Mouse (Mus musculus) Patski (cell line): ENCODE results near the gene Ldb1. TPM values are rescaled to one million over a fixed set of nuclear protein-coding genes. Genes with fewer than 3 reads are reported as not detected.

Experiments used
- ATAC-seq: fragments of 100-300 bp; one replicate; pipeline ENCODE4 v1.8.0; 2021
- CTCF ChIA-PET: fragments of 350-600 bp; sonication (Branson Sonifier 250); formaldehyde crosslinking; loops from one replicate; lab custom pipeline; 2022; ENCODE audit warnings: inconsistent platforms; lab: Charles Lee
- POLR2A ChIA-PET: fragments of 350-600 bp; sonication (Branson Sonifier 250); formaldehyde crosslinking; loops from one replicate; lab custom pipeline; 2022; ENCODE audit warnings: antibody characterized with exemption, inconsistent platforms; lab: Charles Lee
- DNase-seq: peaks from one replicate; pipeline ENCODE4 v3.0.0-alpha.2; 2011; ENCODE audit warnings: low read depth, low spot score
- H3K27me3 ChIP-seq: fragments of 371-371 bp; one replicate; pipeline ENCODE4 v1.5.1; 2021
- CTCF ChIP-seq: fragments of 100-300 bp; IDR thresholded peaks from one replicate; pipeline ENCODE4 v1.5.1; 2021
- in situ Hi-C: fragments of 300-500 bp; cut with MboI; formaldehyde crosslinking; loops from 3 replicates; pipeline ENCODE4 v1.11.1; 2018; ENCODE audit warnings: low pct_unique_long_range_greater_than_20kb, mixed read lengths
- polyA plus RNA-seq: library from polyadenylated mRNA; unstranded; gene quantifications from one replicate; pipeline ENCODE4 v1.2.3, GENCODE M21; 2021

The Ldb1 gene
- polyA plus RNA-seq, 1 experiment from 2014 or later, result 169 TPM

DNA sequence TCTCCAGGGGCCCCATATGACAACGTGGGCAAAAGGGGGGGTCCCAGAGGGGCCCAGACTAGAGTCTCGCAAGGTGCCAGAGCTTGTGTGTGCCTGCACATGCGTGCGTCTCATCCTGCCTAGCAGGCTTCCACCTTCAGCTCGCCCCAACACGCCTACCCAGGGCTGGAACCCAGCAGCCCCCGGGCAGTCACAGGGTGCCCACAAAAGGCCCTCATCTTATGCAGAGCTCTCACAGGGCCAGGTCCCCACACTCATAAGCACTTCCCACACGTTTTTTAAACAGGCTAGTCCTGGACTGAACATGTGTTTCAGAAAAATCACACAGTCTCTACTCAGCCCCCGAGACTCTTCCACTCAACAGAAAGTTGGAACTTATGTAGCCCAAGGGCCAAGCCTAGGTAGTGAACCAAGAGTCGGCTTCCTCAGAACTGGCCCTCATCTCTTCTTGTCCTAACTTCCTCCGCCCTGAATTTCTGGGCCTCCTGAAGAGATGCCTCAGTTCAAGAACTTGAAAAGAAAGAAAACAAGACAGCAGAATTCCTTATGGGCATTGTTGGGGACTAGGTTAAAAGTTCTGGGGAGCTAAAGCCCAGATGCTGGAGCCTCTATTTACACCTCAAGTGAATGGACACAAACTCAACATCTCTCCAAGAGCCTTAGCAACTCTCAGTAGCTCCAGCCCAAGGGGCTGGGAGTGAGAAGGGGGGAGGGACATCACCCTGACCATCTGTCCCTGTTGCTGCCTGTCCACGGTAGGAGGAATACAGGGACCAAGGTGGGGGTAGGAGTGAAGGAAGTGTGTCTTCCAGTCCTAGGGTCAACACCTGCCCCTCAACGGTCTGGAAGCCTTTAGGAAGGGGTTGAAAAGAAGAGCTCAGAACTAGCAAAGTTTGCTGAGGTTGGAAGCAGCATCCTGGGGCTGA, 6.8 kb downstream of the Ldb1 start:
- H3K27me3 ChIP-seq, result no peaks in the 10 kb centered on the region
- ChIA-PET CTCF (interaction anchor here (1.0 to 1.8 kb wide), 3 partner anchors 9 to 24 kb away, joined by 3 to 5 read pairs (median 3); no protein-coding TSS in a partner anchor), POLR2A (interaction anchor here (1.0 to 1.5 kb wide), 4 partner anchors 12 to 35 kb away, joined by 3 to 4 read pairs (median 3); partner anchors contain the start of gene Hps6)
- in situ Hi-C loops, result no loop called here
- no peak for ATAC-seq
- TF ChIP-seq CTCF, result no peak
- no peak for DNase-seq

GRCm38 (mm10) chr19:46037243-46037924, 7.6 kb downstream of the Ldb1 start:
- POLR2A ChIA-PET, result interaction anchor here (1.4 to 1.5 kb wide), 2 partner anchors 8 to 11 kb away, joined by 4 to 5 read pairs; partner anchors contain the start of gene Ldb1
- CTCF ChIA-PET, result interaction anchor here (1.2 to 2.0 kb wide), 3 partner anchors 10 to 157 kb away, joined by 3 to 8 read pairs (median 3); no protein-coding TSS in a partner anchor
- ATAC-seq (no peak), DNase-seq (no peak)
- no peaks in the 10 kb centered on the region for H3K27me3 ChIP-seq
- in situ Hi-C loops, result no loop called here
- TF ChIP-seq CTCF, result no peak

DNA sequence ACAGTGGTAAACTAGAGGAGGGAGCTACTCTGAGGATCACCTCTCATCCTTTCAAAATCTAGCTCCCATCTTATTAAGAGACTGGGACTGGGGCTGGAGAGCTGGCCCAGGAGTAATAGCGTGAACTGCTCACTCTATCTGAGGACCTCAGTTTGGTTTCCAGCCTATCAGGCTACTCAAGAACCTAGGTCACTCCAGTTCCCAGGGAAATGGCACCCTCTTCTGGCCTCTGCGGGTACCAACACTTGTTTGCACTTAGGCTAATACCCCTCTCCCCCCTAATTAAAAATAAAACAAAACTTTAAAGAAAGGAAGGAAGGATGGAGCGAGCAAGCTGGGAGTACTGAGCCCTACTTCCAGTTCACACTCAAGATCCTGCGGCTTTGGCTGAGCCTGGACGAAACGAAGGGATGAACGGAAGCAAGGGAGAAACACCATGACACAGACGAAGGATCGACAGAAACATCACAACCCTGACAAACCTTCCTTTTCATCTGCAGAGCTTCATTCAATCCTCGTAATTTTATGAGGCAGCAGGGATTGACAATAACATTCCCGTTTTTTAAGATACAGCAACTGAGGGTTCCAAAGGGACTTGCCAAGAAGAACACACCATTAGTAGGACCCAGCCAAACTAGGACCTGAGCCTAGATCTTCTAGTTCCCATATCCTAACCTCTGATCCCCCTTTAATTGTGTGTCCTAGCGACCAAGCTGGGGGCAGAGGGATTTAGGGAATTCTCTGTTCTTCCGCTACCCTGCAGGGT, 8.4 kb downstream of the Ldb1 start:
- in situ Hi-C loops, result no loop called here
- ChIA-PET POLR2A (interaction anchor here (1.4 kb wide), 1 partner anchor 9 kb away, joined by 5 read pairs; the partner anchor contains the start of gene Ldb1), CTCF (interaction anchor here (1.2 to 2.0 kb wide), 3 partner anchors 9 to 157 kb away, joined by 3 to 8 read pairs (median 3); no protein-coding TSS in a partner anchor)
- no peak for DNase-seq
- ATAC-seq, result no peak
- no peaks in the 10 kb centered on the region for H3K27me3 ChIP-seq
- TF ChIP-seq CTCF, result no peak

DNA sequence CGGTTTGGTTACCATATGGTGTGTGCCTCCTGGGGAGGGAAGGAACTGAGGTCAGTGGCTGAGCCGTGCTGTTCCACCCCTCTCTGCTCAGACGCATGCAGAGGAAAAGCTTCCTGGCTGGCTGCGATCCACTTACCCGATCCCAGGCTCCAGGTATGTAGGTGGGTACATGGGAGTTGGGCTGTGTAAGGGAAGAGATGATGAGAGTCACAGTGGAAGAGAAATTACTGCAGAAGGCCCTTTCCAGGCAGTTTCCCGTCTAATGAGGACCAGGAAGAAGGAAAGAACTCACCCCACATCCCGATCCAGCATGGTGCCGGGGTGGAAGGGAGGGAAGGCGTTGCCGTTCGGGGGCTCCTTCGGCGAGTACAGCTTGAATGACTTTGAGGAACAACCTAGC, 9.0 kb downstream of the Ldb1 start:
- ATAC-seq (no peak), DNase-seq (no peak)
- CTCF ChIA-PET, result interaction anchor here (1.2 to 2.0 kb wide), 3 partner anchors 8 to 156 kb away, joined by 3 to 8 read pairs (median 3); no protein-coding TSS in a partner anchor
- H3K27me3 ChIP-seq, result no peaks in the 10 kb centered on the region
- POLR2A ChIA-PET, result no interaction called here
- in situ Hi-C loops, result no loop called here
- no peak for TF ChIP-seq CTCF

DNA sequence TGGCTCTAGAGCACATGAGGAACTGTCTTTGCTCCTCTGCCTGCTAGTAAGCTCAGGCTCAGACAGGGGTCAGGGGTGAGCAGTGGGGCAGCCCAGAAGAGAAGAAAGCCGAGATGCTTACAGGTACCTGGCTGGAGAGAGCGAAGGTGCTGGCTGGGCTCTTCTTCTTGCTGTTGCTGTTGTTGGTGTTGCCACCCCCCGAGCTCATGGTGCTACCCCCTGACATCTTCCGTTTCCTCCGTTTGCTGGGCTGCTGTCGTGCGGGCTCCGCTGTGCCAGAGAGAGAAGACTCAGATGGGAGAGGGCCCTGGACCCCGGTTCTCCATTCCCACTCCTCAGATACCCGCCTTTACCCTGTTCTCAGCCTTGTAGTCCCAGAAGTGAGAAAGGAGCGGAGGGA, 11.1 kb downstream of the Ldb1 start:
- TF ChIP-seq CTCF, result no peak
- in situ Hi-C loops, result no loop called here
- DNase-seq (no peak), ATAC-seq (no peak)
- POLR2A ChIA-PET, result no interaction called here
- CTCF ChIA-PET, result interaction anchor here (1.4 kb wide), 1 partner anchor 20 kb away, joined by 4 read pairs; no protein-coding TSS in a partner anchor
- H3K27me3 ChIP-seq, result no peaks in the 10 kb centered on the region

DNA sequence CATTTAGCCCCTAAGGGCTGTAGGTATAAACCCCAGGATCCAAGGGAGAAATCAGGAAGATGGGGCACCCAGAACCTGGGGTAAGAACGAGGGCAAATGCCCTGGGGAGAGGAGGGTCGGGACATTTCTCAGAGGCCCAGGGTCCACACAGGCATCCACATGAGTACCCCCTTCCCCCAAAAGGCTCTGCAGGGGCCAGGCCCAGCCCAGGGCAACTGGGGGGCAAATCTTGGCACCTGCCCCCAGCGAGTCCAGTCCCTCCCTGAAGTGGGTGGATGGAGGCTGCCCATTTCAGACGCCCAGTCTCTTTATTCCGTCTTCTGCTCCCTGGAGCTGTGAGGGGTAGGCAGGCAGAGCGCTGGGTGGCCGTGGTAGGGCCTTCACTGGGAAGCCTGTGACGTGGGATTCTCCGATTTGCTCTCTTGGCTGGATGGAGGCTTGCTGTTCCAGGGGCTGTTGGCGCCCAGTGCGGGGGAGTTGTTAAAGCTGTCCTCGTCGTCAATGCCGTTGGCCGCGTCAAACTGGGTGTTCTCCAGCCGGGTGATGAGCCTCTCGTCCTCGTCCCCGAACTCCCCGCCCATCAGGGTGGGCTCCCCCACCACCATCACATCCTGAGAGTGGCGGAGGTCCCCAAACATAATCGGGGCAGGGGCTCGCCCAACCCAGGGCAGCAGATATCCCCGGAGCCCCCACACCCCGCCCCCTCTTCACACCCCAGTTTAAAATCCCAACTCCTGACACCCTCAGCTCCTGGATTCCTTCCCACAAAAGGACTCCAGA, 12.1 kb downstream of the Ldb1 start:
- in situ Hi-C loops, result no loop called here
- ChIA-PET POLR2A (no interaction called here), CTCF (interaction anchor here (0.7 kb wide), 1 partner anchor 28 kb away, joined by 3 read pairs; no protein-coding TSS in a partner anchor)
- no peaks in the 10 kb centered on the region for H3K27me3 ChIP-seq
- DNase-seq (no peak), ATAC-seq (no peak)
- no peak for TF ChIP-seq CTCF

DNA sequence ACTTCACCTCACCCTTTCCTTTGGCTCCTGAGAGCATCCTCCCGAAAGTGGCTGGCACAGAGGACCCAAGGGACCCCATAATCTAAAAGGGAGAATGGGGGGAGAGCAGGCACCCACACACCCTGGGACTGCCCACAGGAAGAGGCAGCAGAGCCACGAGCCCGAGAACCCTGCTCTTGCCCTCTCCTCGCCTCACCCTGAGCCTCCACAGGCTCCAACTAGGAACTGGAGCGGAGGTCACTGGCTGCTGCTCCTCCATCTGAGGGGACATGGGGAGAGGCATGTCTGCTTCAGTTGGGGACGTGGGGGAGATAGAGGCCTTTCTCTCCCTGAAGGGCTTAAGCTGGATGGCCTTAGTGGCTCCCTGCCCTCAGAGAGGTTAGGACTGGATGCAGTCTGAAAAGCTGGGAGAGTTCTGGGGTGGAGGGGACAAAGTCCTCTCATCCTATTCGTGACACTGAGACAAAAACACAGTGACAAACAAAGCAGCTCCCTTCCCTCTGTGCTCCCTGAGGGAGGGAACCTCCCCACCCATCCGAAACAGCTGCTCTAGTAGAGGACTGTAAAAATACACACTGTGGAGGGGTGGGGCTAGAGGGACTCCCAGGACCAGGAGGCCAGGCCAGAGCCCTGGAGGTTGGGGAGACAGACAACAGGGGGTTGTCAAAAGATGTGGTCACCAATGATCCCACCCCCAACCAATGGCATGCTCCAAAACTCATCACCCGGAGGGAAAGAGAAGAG, 13.2 kb downstream of the Ldb1 start:
- CTCF ChIA-PET, result no interaction called here
- POLR2A ChIA-PET, result no interaction called here
- in situ Hi-C loops, result no loop called here
- ATAC-seq (no peak), DNase-seq (no peak)
- no peak for TF ChIP-seq CTCF
- H3K27me3 ChIP-seq, result no peaks in the 10 kb centered on the region

DNA sequence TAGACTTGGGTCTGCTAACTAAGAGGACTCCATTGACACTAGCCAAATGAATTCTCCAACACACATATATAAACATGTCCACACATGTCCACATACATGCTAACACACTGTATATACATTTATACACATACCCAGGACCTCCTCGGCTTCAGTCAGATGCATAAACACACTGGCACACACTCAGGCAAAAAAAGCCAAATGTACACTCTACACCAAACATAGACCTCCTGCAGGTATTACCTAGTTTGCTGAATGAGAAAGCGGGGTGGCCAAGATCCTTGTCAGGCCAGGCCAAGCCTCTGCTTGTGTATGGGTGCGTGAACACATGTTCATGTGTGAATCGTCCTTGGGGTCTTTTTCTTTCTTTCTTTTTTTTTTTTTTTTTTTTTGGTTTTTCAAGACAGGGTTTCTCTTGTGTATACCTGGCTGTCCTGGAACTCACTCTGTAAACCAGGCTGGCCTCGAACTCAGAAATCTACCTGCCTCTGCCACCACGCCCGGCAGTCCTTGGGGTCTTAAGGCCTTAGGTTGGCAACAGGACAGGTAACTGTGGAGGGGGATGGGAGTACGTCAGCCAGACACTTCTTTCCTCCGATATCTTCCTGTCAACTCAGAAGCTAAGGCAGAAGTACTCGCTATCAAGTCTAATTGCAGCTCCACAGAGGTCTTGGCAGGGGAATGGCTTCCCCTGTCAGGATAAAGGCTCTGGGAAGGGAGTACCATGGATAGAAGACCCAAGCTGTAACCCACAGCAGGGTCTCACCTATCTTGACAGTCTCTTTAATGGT, 14.6 kb downstream of the Ldb1 start:
- POLR2A ChIA-PET, result no interaction called here
- ATAC-seq, result no peak
- H3K27me3 ChIP-seq, result no peaks in the 10 kb centered on the region
- CTCF ChIA-PET, result interaction anchor here (1.5 kb wide), 1 partner anchor 9 kb away, joined by 4 read pairs; no protein-coding TSS in a partner anchor
- no peak for DNase-seq
- TF ChIP-seq CTCF, result no peak
- in situ Hi-C loops, result no loop called here
